Mouse (Mus musculus) spleen, adult 2 months (tissue): ENCODE measurements around the gene Foxa3. TPM values are rescaled to one million over a fixed set of nuclear protein-coding genes. Genes with fewer than 3 reads are reported as not detected.

Experiments used
- DNase-seq, 2 experiments: peaks; one replicate each; pipeline versions ENCODE4 v3.0.0 to v3.0.0-alpha.2; 2012 to 2021; ENCODE audit warnings: low spot score in 2 of 2, low read depth in 1 of 2
- H3K27ac ChIP-seq: fragments of 200-500 bp; 2 replicates; pipeline ENCODE4 v1.5.1; 2012; ENCODE audit warnings: low read length, inconsistent platforms; ENCODE audit not compliant: insufficient read depth
- H3K27me3 ChIP-seq: fragments of 200-500 bp; 2 replicates; pipeline ENCODE4 v1.6.1; 2012; ENCODE audit warnings: mild to moderate bottlenecking, moderate library complexity, low read length, inconsistent platforms; ENCODE audit not compliant: control insufficient read depth, insufficient read depth
- H3K36me3 ChIP-seq: fragments of 200-500 bp; 2 replicates; pipeline ENCODE4 v1.6.1; 2012; ENCODE audit warnings: mild to moderate bottlenecking, low read length, inconsistent platforms; ENCODE audit not compliant: control insufficient read depth, insufficient read depth
- H3K4me1 ChIP-seq: fragments of 200-500 bp; 2 replicates; pipeline ENCODE4 v1.6.1; 2011; ENCODE audit warnings: inconsistent platforms; ENCODE audit not compliant: control insufficient read depth, insufficient read depth, insufficient read length
- H3K4me3 ChIP-seq: fragments of 200-500 bp; 2 replicates; pipeline ENCODE4 v1.5.1; 2011; ENCODE audit warnings: mild to moderate bottlenecking, inconsistent platforms; ENCODE audit not compliant: insufficient read depth, insufficient read length; ENCODE audit errors: extremely low read depth
- CTCF ChIP-seq: fragments of 200-500 bp; IDR thresholded peaks from 2 replicates; pipeline ENCODE4 v1.5.1; 2011; ENCODE audit warnings: mild to moderate bottlenecking, inconsistent platforms; ENCODE audit not compliant: insufficient read depth, insufficient read length, insufficient replicate concordance; ENCODE audit errors: extremely low read depth
- POLR2A ChIP-seq: fragments of 200-500 bp; IDR thresholded peaks from 2 replicates; pipeline ENCODE4 v1.6.1; 2011; ENCODE audit warnings: low read depth, low read length, inconsistent platforms
- WGBS: fragments of 180-500 bp; shearing (Covaris S2); methylation state at CpG from one replicate; pipeline ENCODE4 v1.1.7; 2018; 5-methylcytosine and 5-hydroxymethylcytosine counted together
- polyA plus RNA-seq: library from polyadenylated mRNA; depleted of rRNA; stranded (reverse); fragments of >200 nt; gene quantifications from 2 replicates; pipeline ENCODE4 v1.2.3, GENCODE M21; 2012

Foxa3 gene
- polyA plus RNA-seq, 1 experiment: 0.49 TPM

GRCm38 (mm10) chr7:19049252-19049651, 25.9 kb upstream of the Foxa3 start:
- Histone ChIP-seq H3K27ac (no peak overlapping the region), H3K27me3 (no peaks in the 10 kb centered on the region), H3K4me1 (no peaks in the 10 kb centered on the region), H3K4me3 (no peak overlapping the region), H3K36me3 (peaks cover 48% of the 10 kb centered on the region)
- DNase-seq: no peak
- no peak for TF ChIP-seq POLR2A
- TF ChIP-seq CTCF: no peak
- 74% methylated on average over 5 of the region's 5 CpGs for WGBS

- no peak for DNase-seq
- no peaks in the 10 kb centered on the region for H3K4me1 ChIP-seq
- H3K4me3 ChIP-seq: no peak overlapping the region
- TF ChIP-seq CTCF: no peak
- TF ChIP-seq POLR2A: no peak
- 77% methylated on average over 14 of the region's 14 CpGs for WGBS
- no peak overlapping the region for H3K27ac ChIP-seq
- H3K36me3 ChIP-seq: peaks cover 50% of the 10 kb centered on the region
- no peaks in the 10 kb centered on the region for H3K27me3 ChIP-seq
These were observed 24.7 kb upstream of the Foxa3 start for GRCm38 (mm10) chr7:19048006-19048527.

DNA sequence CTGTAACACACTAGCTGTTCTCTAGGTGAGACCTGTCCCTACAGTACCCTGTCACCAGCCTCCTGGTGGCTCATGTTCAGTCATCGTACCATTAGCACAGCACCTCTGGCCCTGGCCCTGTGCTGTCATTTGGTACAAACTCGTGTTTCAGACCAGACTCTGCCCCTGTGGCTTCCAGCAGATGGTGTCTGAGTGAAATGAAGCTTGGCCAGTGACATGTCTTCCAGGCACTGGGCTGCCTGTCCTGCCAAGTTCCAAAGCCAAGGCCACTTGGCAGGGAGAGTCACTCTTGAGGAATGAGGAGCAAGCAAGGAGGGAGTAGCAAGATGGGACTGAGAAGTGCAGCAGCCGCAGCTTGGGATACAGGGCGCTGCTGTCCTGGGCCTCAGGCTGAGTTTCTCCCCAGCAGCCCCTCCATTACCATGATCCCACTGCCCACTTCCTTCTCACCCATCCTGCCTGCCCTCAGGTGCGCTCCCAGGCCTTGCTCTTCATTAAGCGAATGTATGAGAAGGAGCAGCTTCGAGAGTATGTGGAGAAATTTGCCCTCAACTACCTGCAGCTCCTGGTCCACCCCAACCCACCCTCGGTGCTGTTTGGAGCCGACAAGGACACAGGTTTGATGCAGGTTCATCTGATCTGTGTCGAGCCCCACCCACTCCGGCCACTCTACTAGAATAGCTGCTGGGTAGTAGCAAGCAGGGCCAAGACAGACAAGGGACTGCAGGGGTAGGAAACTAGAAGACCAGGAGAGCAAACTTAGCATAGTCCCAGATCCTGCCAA, 23.1 kb upstream of the Foxa3 start:
- TF ChIP-seq POLR2A (no peak), CTCF (no peak)
- 91% methylated on average over 11 of the region's 11 CpGs for WGBS
- Histone ChIP-seq H3K27ac (no peak overlapping the region), H3K4me1 (no peaks in the 10 kb centered on the region), H3K36me3 (peaks cover 60% of the 10 kb centered on the region), H3K4me3 (no peak overlapping the region), H3K27me3 (no peaks in the 10 kb centered on the region)
- DNase-seq: no peak

DNA sequence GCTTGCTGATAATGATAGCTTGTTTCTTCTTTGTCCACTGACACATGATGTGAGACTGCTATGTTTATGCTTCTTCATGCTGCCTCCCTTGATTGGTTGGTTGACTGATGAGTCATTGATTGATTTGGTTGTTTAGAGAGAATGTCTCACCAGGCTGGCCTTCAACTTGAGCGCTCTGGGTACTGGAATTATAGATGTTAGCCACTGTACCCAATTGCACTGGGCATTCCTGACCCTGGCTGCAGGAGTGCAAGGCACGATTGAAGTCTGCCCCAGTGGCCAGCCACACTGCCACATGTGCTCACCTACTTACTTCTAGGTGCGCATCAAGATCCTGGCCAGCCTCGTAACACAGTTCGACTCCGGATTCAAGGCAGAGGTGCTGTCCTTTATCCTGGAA, 21.3 kb upstream of the Foxa3 start:
- H3K36me3 ChIP-seq: peaks cover 68% of the 10 kb centered on the region
- TF ChIP-seq CTCF: no peak
- no peak for TF ChIP-seq POLR2A
- WGBS: 95% methylated on average over 6 of the region's 6 CpGs
- no peak overlapping the region for H3K4me3 ChIP-seq
- DNase-seq: no peak
- H3K27me3 ChIP-seq: no peaks in the 10 kb centered on the region
- no peaks in the 10 kb centered on the region for H3K4me1 ChIP-seq
- H3K27ac ChIP-seq: no peak overlapping the region

DNA sequence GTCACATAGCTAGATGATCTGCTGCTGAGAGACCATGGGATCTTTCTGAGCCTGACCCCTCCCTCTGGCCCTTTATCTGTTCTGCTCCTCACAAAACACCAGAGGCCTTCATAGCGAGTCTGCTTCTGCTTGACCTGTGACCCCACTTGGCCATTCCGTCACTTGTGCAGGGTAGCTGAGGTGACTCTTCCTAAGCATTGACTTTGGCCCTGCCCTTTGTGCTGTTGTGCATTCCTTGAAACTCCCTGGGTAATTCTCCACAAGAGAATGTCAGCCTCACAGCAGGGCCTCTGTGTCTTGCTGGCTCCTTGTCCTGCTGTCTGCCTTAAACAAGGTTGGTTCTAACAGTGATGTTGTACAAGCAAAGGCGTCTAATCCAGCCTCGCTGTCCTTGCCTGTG, 8.3 kb upstream of the Foxa3 start:
- H3K4me1 ChIP-seq: no peaks in the 10 kb centered on the region
- H3K36me3 ChIP-seq: peaks cover 33% of the 10 kb centered on the region
- H3K27me3 ChIP-seq: no peaks in the 10 kb centered on the region
- no peak overlapping the region for H3K4me3 ChIP-seq
- no peak for DNase-seq
- 93% methylated on average over 4 of the region's 4 CpGs for WGBS
- H3K27ac ChIP-seq: no peak overlapping the region
- no peak for TF ChIP-seq CTCF
- no peak for TF ChIP-seq POLR2A

DNA sequence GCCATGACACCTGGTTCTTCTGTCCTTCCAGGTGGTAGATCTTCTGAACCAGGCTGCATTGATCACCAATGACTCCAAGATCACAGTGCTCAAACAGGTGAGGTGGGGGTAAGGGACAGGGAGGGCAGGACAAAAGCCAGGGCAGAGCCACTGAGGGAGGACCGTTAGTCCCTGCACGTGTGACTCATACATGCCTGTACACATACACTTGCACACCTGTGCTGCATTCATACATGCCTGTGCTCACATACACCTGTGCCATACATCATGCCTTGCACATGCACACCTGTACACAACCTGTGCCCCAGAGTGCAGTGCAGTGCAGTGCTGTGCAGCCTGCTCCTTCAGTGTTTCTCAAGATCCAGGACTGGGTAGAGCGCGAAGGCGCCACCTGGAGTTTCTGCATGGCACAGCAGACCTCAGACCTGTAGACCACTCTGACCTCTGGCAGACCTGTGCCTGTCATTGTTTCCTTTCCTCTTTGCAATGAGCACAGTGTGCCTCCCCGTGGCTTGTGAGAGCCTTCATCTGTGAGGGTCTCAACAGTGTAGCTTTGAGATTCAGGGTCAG, 5.8 kb upstream of the Foxa3 start:
- 71% methylated on average over 6 of the region's 6 CpGs for WGBS
- Histone ChIP-seq H3K27me3 (no peaks in the 10 kb centered on the region), H3K4me3 (no peak overlapping the region), H3K4me1 (peaks cover 4% of the 10 kb centered on the region; the same call in 1 of the 2 replicates), H3K36me3 (peaks cover 19% of the 10 kb centered on the region), H3K27ac (no peak overlapping the region)
- peak; percentile 21 to 57 for DNase-seq
- peak; percentile 57; the same call in 1 of the 2 replicates for TF ChIP-seq CTCF
- no peak for TF ChIP-seq POLR2A

- H3K4me3 ChIP-seq: no peak overlapping the region
- H3K4me1 ChIP-seq: peaks cover 9% of the 10 kb centered on the region
- TF ChIP-seq CTCF (no peak), POLR2A (no peak)
- no peak for DNase-seq
- no peak overlapping the region for H3K27ac ChIP-seq
- H3K27me3 ChIP-seq: peaks cover 5% of the 10 kb centered on the region
- H3K36me3 ChIP-seq: peaks cover 19% of the 10 kb centered on the region
These were observed 4.7 kb upstream of the Foxa3 start for GRCm38 (mm10) chr7:19028067-19028466.
